Mouse (Mus musculus) embryonic fibroblast, embryonic 13.5 days (primary cell): ENCODE data around the gene Cdc5l.

Experiments
- CTCF ChIP-seq: IDR thresholded peaks from 2 replicates; pipeline ENCODE4 v1.5.1; 2011; ENCODE audit warnings: mild to moderate bottlenecking, control low read depth, low read length, moderate library complexity, borderline replicate concordance; ENCODE audit not compliant: insufficient read depth
- POLR2A ChIP-seq: IDR thresholded peaks from 2 replicates; pipeline ENCODE4 v1.6.1; 2011; ENCODE audit warnings: low read depth, mild to moderate bottlenecking, control low read depth, low read length, moderate library complexity

DNA sequence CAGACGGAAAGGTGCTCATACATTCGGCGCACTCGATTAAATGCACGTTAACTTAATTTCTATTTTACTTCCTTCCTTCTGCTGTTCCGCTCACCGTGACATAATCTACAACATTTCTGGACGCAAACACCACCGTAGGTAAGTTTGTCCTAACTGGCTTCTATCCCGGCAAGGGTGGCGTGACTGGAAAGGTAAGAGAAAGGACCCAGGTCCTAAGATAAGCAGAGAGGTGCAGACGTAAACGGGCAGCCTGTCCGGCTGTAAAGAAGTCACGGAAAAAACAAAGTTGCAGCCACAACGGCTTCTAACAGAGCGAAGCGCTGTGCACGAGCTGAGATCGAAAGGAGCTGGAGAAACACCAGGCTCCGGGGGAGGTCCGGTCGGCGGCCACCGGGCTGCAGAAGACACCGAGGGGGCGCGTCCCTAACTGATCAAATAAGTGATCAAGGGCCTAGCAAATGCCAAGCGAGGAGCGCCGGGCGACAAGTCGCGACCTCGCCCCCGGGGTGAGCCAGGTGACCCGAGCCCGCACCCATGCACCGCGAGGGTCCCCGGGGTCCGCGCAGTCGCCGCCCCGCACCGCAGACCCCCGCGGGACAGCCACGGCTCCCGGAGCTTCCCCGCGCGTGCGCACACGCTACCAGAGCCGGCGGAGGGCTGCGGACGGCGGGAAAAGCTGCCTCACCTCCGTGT is 685 bp downstream of the Cdc5l start:
- TF ChIP-seq POLR2A: no peak
- TF ChIP-seq CTCF: no peak
